Comparison of ENCODE assay signal across 9 mouse cellular contexts in the genomic region with DNA sequence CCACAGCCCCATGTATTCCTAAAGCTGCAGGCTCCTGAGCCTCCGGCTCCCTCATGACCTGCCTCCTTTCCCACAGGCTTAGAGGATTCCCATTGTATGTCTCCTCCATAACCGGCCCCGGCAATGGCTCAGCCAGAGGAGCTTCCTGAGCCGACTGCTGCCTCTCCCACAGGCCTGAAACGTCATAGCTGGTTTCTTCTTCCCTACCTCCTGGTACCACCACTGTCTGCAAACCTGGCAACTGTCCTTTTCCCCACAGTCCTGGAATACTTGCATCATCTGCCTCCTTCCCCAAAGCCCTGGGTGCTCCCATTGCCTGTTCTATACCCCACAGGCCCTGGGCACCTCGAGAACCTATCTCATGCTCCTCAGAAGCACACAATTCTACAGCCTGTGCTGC. TPM values are rescaled to one million over a fixed set of nuclear protein-coding genes. Genes with fewer than 3 reads are reported as not detected.
DNase-seq lines count a peak whose midpoint lies in the region; TF ChIP-seq lines count a peak whose summit lies in the region.
"Had no signal": no experiment of that assay in that cellular context is flagged by ENCODE, and none has a peak within 500 bp of the region (broad histone marks: within the 10 kb centered on the region; RNA-seq: fewer than 3 reads in every experiment).

No protein-coding gene starts in this region.

- no peak overlapping the region for H3K27ac ChIP-seq in limb, embryonic 10.5 days
- H3K27ac ChIP-seq in olfactory bulb, adult 2 months (ENCODE audit: insufficient read depth, low read depth, low read length) = 0 out of 2 replicates have a peak overlapping the region, but pooled peaks have one; percentile 23

- H3K9me3 ChIP-seq in limb, embryonic 10.5 days (replicated peaks) = no peaks in the 10 kb centered on the region

- no peak for TF ChIP-seq POLR2A in olfactory bulb, adult 2 months (IDR thresholded peaks at IDR 0.05; ENCODE audit: insufficient read depth, low read depth, low read length)

- 88% methylated on average over 6 of the region's 6 CpGs for WGBS in limb, embryonic 10.5 days
- WGBS in olfactory bulb, adult 2 months = 49% methylated on average over 6 of the region's 6 CpGs

- no peak for TF ChIP-seq CTCF in olfactory bulb, adult 2 months (IDR thresholded peaks at IDR 0.05; ENCODE audit: insufficient read depth, low read depth, low read length)

- H3K36me3 ChIP-seq in limb, embryonic 10.5 days = peaks cover 34% of the 10 kb centered on the region

- peak; percentile 22 for DNase-seq in cerebellum, adult 8-10 months
- DNase-seq in cerebellum, adult 9-11 months = no peak
- peak; percentile 25 to 35 for DNase-seq in right cerebral cortex, adult 2 months (ENCODE audit: low spot score in 2 of 2)
- DNase-seq in right cerebral cortex, postnatal 4 days = no peak
- no peak for DNase-seq in limb, embryonic 10.5 days (ENCODE audit: low spot score)
- no peak for DNase-seq in thymus, postnatal 4 days
- DNase-seq in testis, postnatal 14 days (ENCODE audit: low spot score) = no peak

- no peaks in the 10 kb centered on the region for H3K27me3 ChIP-seq in limb, embryonic 10.5 days (ENCODE audit: low read depth, poor library complexity, severe bottlenecking)

- peaks cover 23% of the 10 kb centered on the region for H3K4me1 ChIP-seq in limb, embryonic 10.5 days
- peaks cover 24% of the 10 kb centered on the region for H3K4me1 ChIP-seq in olfactory bulb, adult 2 months (ENCODE audit: control insufficient read depth, insufficient read depth, low read length)

- peak overlapping the region; percentile 92; the same call in 1 of the 2 replicates for H3K4me3 ChIP-seq in limb, embryonic 10.5 days
- peak overlapping the region; percentile 94 for H3K4me3 ChIP-seq in olfactory bulb, adult 2 months (ENCODE audit: insufficient read depth, low read depth, low read length)

RNA-seq across cellular contexts. Expression of a gene that starts 1.4 kb away (rescaled TPM):
- 0.68 and 0.83 TPM in 2 replicates for polyA plus RNA-seq in limb, embryonic 10.5 days (2016; fragmentation: Nextera tagmentation; extraction: Ambion mirVana)
- not detected in 2 replicates for polyA plus RNA-seq in olfactory bulb, adult 2 months (2012; ENCODE audit: insufficient read depth, insufficient read length, low replicate concordance, missing spikeins)
- polyA plus RNA-seq: heart, embryonic 14.5 days had no signal

RNA-seq across cellular contexts. Expression of a gene that starts 2.0 kb away (rescaled TPM):
- polyA plus RNA-seq in limb, embryonic 10.5 days (2016; fragmentation: Nextera tagmentation; extraction: Ambion mirVana) = 11.7 and 13.2 TPM in 2 replicates
- not detected in 2 replicates for polyA plus RNA-seq in olfactory bulb, adult 2 months (2012; ENCODE audit: insufficient read depth, insufficient read length, low replicate concordance, missing spikeins)

RNA-seq across cellular contexts. Expression of a gene that starts 2.1 kb away (rescaled TPM):
- polyA plus RNA-seq in limb, embryonic 10.5 days (2016; fragmentation: Nextera tagmentation; extraction: Ambion mirVana) = 190 and 199 TPM in 2 replicates
- polyA plus RNA-seq in olfactory bulb, adult 2 months (2012; ENCODE audit: insufficient read depth, insufficient read length, low replicate concordance, missing spikeins) = not detected in 2 replicates

RNA-seq across cellular contexts. Expression of a gene that starts 10.1 kb away (rescaled TPM):
- 44.7 and 47.4 TPM in 2 replicates for polyA plus RNA-seq in limb, embryonic 10.5 days (2016; fragmentation: Nextera tagmentation; extraction: Ambion mirVana)
- not detected in 2 replicates for polyA plus RNA-seq in olfactory bulb, adult 2 months (2012; ENCODE audit: insufficient read depth, insufficient read length, low replicate concordance, missing spikeins)

Comparison
In these comparisons a context has a peak if more than half of its experiments do, and no peak if none do; other contexts are left out.
1. DNase-seq: peak in cerebellum, adult 8-10 months (single experiment) and right cerebral cortex, adult 2 months (2 of 2); none in cerebellum, adult 9-11 months (single experiment), right cerebral cortex, postnatal 4 days (single experiment), limb, embryonic 10.5 days (single experiment), thymus, postnatal 4 days (single experiment) and testis, postnatal 14 days (single experiment).